Mouse (Mus musculus) CD4-positive naive resting alpha-beta T cell, adult 76 days (primary cell): Measurements from ENCODE around the gene Noxred1. TPM values are rescaled to one million over a fixed set of nuclear protein-coding genes. Genes with fewer than 3 reads are reported as not detected.

ENCODE experiments used
- total RNA-seq: library from RNA; stranded (reverse); gene quantifications from one replicate; pipeline ENCODE4 v1.2.4, GENCODE M21; 2023

Noxred1 gene
- 0.62 TPM for total RNA-seq

GRCm38 (mm10) chr12:87238632-87239031 lies at the start of gene Noxred1:
Gene Noxred1, minus strand, starts transcription at chr12:87238732.

GRCm38 (mm10) chr12:87266108-87266826 lies 27.7 kb upstream of the Noxred1 start, which contains the start of the genes Vipas39 and Ahsa1:
Gene Vipas39, minus strand, starts transcription at chr12:87266256.
Gene Ahsa1, plus strand, starts transcription at chr12:87266479.

GRCm38 (mm10) chr12:87199973-87200586 lies 38.5 kb downstream of the Noxred1 start, which contains the start of gene Tmed8:
Gene Tmed8, minus strand, starts transcription at chr12:87200454.

GRCm38 (mm10) chr12:87199206-87199972 lies 39.1 kb downstream of the Noxred1 start, which contains the start of gene Samd15:
Gene Samd15, plus strand, starts transcription at chr12:87199723.

Other genes with a start within 250 kb of the Noxred1 start
- gene Zdhhc22, start 248.3 kb downstream of the Noxred1 start, total RNA-seq, result not detected
- gene Tmem63c, start 217.4 kb downstream of the Noxred1 start, total RNA-seq, result not detected
- gene Ngb, start 136.2 kb downstream of the Noxred1 start, total RNA-seq, result 1.1 TPM
- gene Gstz1, start 91.6 kb downstream of the Noxred1 start, total RNA-seq, result 10.5 TPM
- 4.4 TPM for gene Pomt2, start 90.8 kb downstream of the Noxred1 start, total RNA-seq
- gene Samd15, start 39.0 kb downstream of the Noxred1 start, total RNA-seq, result 1.3 TPM
- 13.3 TPM for gene Tmed8, start 38.3 kb downstream of the Noxred1 start, total RNA-seq
- gene Vipas39, start 27.5 kb upstream of the Noxred1 start, total RNA-seq, result 21.7 TPM
- 87.6 TPM for gene Ahsa1, start 27.7 kb upstream of the Noxred1 start, total RNA-seq
- not detected for gene Ism2, start 61.0 kb upstream of the Noxred1 start, total RNA-seq
- gene Sptlc2, start 149.6 kb upstream of the Noxred1 start, total RNA-seq, result 75.7 TPM
- 26.3 TPM for gene Slirp, start 205.2 kb upstream of the Noxred1 start, total RNA-seq
- 94.6 TPM for gene Alkbh1, start 205.3 kb upstream of the Noxred1 start, total RNA-seq
- 93.9 TPM for gene Snw1, start 233.5 kb upstream of the Noxred1 start, total RNA-seq